In the genomic region with DNA sequence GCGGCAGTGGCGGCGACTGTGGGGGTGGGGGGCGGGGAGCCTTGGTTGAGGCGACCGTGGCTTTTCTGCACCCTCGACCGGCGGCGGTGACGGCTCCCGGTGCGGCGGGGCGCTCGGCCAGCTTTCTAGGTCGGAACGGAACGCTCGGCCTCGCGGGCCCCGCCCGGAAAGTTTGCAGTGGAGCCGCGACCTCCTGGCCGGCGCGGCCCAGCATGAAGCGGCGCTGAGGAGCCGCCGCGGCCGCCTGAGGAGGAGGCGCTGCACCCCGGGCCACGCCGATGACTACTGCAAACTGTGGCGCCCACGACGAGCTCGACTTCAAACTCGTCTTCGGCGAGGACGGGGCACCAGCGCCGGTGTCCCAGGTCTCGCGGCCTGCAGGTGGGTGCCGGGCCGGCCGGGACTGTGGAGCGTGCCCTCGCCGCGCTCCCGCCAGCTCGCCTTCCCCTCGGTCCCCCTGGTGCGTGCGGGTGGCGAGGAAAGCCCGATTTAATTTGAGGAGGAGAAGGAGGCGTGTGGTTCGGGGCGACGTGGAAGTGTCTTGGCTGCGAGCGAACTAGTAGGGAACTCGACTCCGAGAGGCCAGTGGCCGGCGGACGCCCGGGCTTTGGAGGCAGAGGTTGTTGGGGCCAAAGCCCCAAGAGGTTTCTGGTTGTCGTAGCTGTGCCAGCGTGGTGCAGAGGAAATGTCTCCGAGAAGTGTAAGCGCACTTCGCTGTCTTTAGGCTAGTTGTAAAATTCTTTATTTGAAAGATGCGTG, we compare ENCODE assay signal across 9 mouse cellular contexts. TPM values are rescaled to one million over a fixed set of nuclear protein-coding genes. Genes with fewer than 3 reads are reported as not detected.
DNase-seq lines count a peak whose midpoint lies in the region; TF ChIP-seq lines count a peak whose summit lies in the region.
"Had no signal": no experiment of that assay in that cellular context is flagged by ENCODE, and none has a peak within 500 bp of the region (broad histone marks: within the 10 kb centered on the region; RNA-seq: fewer than 3 reads in every experiment).

No protein-coding gene starts in this region.

- TF ChIP-seq CTCF in gastrocnemius, adult 2 months (IDR thresholded peaks at IDR 0.05) = no peak

- no peaks in the 10 kb centered on the region for H3K9me3 ChIP-seq in megakaryocyte, embryonic 14.5 days

- H3K27ac ChIP-seq in gastrocnemius, adult 2 months = peak overlapping the region; percentile 99

- H3K4me3 ChIP-seq in gastrocnemius, adult 2 months = peak overlapping the region; percentile 98
- peak overlapping the region; percentile 100 for H3K4me3 ChIP-seq in megakaryocyte, embryonic 14.5 days (replicated peaks)

- peak; percentile 53 for DNase-seq in cerebellum, adult 8-10 months
- no peak for DNase-seq in cerebellum, postnatal 36 days
- DNase-seq in A20 (ENCODE audit: low read depth, low spot score) = peak; percentile 81
- DNase-seq in c-Kit-negative CD71-positive TER-119-positive erythroid progenitor cells, embryonic 14.5 days (ENCODE audit: low read depth, low spot score) = peak; percentile 53
- DNase-seq in gastrocnemius, adult 2 months = peak; percentile 80
- DNase-seq in kidney, postnatal 25 days = peak; percentile 61 to 74
- peak; percentile 59 for DNase-seq in splenic B cell, adult 2 months (ENCODE audit: low read depth, low spot score)

- no peaks in the 10 kb centered on the region for H3K27me3 ChIP-seq in megakaryocyte, embryonic 14.5 days (replicated peaks)
- no peaks in the 10 kb centered on the region for H3K27me3 ChIP-seq in splenic B cell, adult 2 months (ENCODE audit: control insufficient read depth, insufficient read depth, low read length, poor library complexity, severe bottlenecking)

- H3K4me1 ChIP-seq in megakaryocyte, embryonic 14.5 days = peaks cover 64% of the 10 kb centered on the region

- intact Hi-C loops in gastrocnemius, adult 2 months (cut with DNase I) = no loop called here

- peaks cover 6% of the 10 kb centered on the region for H3K36me3 ChIP-seq in megakaryocyte, embryonic 14.5 days (replicated peaks; ENCODE audit: low read length)
- H3K36me3 ChIP-seq in splenic B cell, adult 2 months (ENCODE audit: control insufficient read depth, insufficient read depth, low read length, poor library complexity, severe bottlenecking) = no peaks in the 10 kb centered on the region

RNA-seq across cellular contexts. Expression of a gene that starts 1.2 kb away (rescaled TPM):
- 10 to 100 TPM; 24.9 to 28.7 TPM for total RNA-seq in gastrocnemius, adult 2 months (2021)
- 1.7 and 3.2 TPM in 2 replicates for polyA plus RNA-seq in megakaryocyte, embryonic 14.5 days (2012; ENCODE audit: insufficient read depth, low replicate concordance)

RNA-seq across cellular contexts. Expression of a gene that starts 48.1 kb away (rescaled TPM):
- total RNA-seq in gastrocnemius, adult 2 months (2021) = 10 to 100 TPM; 10.4 to 10.7 TPM
- 3.7 and 10.4 TPM in 2 replicates for polyA plus RNA-seq in megakaryocyte, embryonic 14.5 days (2012; ENCODE audit: insufficient read depth, low replicate concordance)

RNA-seq across cellular contexts. Expression of a gene that starts 54.0 kb away (rescaled TPM):
- total RNA-seq in gastrocnemius, adult 2 months (2021) = not detected
- not detected in 2 replicates for polyA plus RNA-seq in megakaryocyte, embryonic 14.5 days (2012; ENCODE audit: insufficient read depth, low replicate concordance)
- total RNA-seq: layer of hippocampus, adult 18-20 months had no signal

Comparison
In these comparisons a context has a peak if more than half of its experiments do, and no peak if none do; other contexts are left out.
1. DNase-seq: peak in cerebellum, adult 8-10 months (single experiment), A20 (single experiment), c-Kit-negative CD71-positive TER-119-positive erythroid progenitor cells, embryonic 14.5 days (single experiment), gastrocnemius, adult 2 months (single experiment), kidney, postnatal 25 days (2 of 2) and splenic B cell, adult 2 months (single experiment); none in cerebellum, postnatal 36 days (0 of 2).